Mouse (Mus musculus) stomach, postnatal 0 days (tissue): ENCODE measurements at regions not wholly inside any gene's neighbourhood (a gene's known extent, or its start where the extent isn't known, plus 50 kb on each side); places are given as distances from the start of the nearest gene placed in this dataset.

Source experiments
- ATAC-seq: fragments of 200-750 bp; cut with Nextera tagmentation; 2 replicates; pipeline ENCODE4 v1.8.0; 2017; ENCODE audit not compliant: low FRiP score, low TSS enrichment
- DNase-seq: peaks from one replicate; pipeline ENCODE4 v3.0.0-alpha.2; 2016; ENCODE audit warnings: low spot score
- H3K27ac ChIP-seq: fragments of 300-500 bp; sonication (generic); replicated peaks from 2 replicates; pipeline ENCODE4 v1.5.1; 2014; ENCODE audit warnings: mild to moderate bottlenecking, control low read depth
- H3K27me3 ChIP-seq: fragments of 300-500 bp; sonication (generic); 2 replicates; pipeline ENCODE4 v1.6.1; 2014; ENCODE audit warnings: low read length; ENCODE audit not compliant: control insufficient read depth, insufficient read depth
- H3K36me3 ChIP-seq: fragments of 300-500 bp; sonication (generic); 2 replicates; pipeline ENCODE4 v1.6.1; 2014; ENCODE audit warnings: low read length, mixed read lengths; ENCODE audit not compliant: control insufficient read depth, insufficient read depth
- H3K4me1 ChIP-seq: fragments of 300-500 bp; sonication (generic); replicated peaks from 2 replicates; pipeline ENCODE4 v1.6.1; 2014; ENCODE audit warnings: antibody characterized with exemption; ENCODE audit not compliant: control insufficient read depth, insufficient read depth
- H3K4me2 ChIP-seq: fragments of 300-500 bp; sonication (generic); replicated peaks from 2 replicates; pipeline ENCODE4 v1.6.1; 2014; ENCODE audit warnings: low read depth, mild to moderate bottlenecking, control low read depth, moderate library complexity
- H3K4me3 ChIP-seq: fragments of 300-500 bp; sonication (generic); 2 replicates; pipeline ENCODE4 v1.5.1; 2014; ENCODE audit warnings: low read depth, low read length, control low read depth
- H3K9ac ChIP-seq: fragments of 300-500 bp; sonication (generic); 2 replicates; pipeline ENCODE4 v1.6.1; 2014; ENCODE audit warnings: mild to moderate bottlenecking, low read length, control low read depth, mixed read lengths
- H3K9me3 ChIP-seq: fragments of 300-500 bp; sonication (generic); 2 replicates; pipeline ENCODE4 v1.6.1; 2016; ENCODE audit warnings: low read length; ENCODE audit not compliant: control insufficient read depth
- CTCF ChIP-seq: IDR thresholded peaks from 2 replicates; pipeline ENCODE4 v1.5.1; 2016; ENCODE audit warnings: antibody characterized with exemption, low read depth, mild to moderate bottlenecking, moderate library complexity
- EP300 ChIP-seq: optimal IDR thresholded peaks from 2 replicates; pipeline ENCODE3; 2016; ENCODE audit warnings: antibody characterized with exemption
- WGBS: fragments of 180-500 bp; shearing (Covaris S2); extraction: QIAGEN DNeasy Blood & Tissue Kit; methylation state at CpG from one replicate; pipeline ENCODE4 v1.1.7; 2014; 5-methylcytosine and 5-hydroxymethylcytosine counted together

DNA sequence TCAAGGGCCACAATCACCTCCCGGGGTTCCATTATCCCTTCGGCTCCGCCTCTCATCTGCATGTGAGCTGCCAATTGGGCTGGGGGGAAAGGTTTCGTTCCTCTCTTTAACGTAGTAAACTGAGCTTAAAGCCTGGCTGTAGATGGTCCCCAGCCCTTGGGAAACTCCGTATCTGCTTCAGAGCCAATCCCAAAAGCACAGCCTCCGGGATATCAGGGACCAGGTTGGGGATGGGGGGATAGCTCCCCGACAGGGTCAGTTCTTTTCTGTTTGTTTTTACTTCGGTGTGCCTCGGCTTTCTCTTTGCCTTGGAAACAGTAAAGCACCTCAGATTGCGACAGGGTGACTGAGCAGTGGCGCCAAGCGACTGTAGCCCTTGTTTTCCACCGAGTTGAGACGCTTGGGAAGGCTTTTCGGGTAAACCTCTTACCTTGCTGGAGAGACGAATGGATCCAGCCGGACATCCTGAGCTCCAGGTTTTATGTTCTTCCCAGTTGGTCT lies 64.5 kb downstream of the Tfap2c start:
- no peaks in the 10 kb centered on the region for H3K4me1 ChIP-seq
- 2% methylated on average over 18 of the region's 18 CpGs for WGBS
- peak overlapping the region; percentile 44 for H3K4me2 ChIP-seq
- H3K9me3 ChIP-seq, result no peaks in the 10 kb centered on the region
- no peak overlapping the region for H3K27ac ChIP-seq
- ATAC-seq (no peak), DNase-seq (no peak)
- TF ChIP-seq CTCF (no peak), EP300 (no peak)
- H3K27me3 ChIP-seq, result no peaks in the 10 kb centered on the region
- 0 out of 2 replicates have a peak overlapping the region, but pooled peaks have one; percentile 38 for H3K9ac ChIP-seq
- H3K4me3 ChIP-seq, result peak overlapping the region; percentile 31
- no peaks in the 10 kb centered on the region for H3K36me3 ChIP-seq

DNA sequence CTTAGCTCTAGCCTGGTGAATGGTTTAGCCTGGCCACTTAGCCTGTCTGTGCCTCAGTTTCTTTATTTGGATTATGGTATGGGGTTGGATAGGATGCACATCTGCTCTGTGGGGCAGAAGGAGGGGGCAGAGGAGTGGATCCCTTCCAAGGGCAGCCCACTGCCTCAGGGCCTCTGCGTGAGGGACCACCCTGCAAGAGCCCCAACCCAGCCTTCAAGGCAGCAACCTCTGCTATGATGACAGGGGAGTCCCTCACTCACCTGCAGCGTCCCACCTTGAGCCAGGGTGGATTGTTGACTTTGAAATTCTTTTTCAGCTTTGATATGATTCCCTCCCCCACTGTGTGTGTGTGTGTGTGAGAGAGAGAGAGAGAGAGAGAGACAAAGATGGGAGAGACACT lies 65.8 kb downstream of the Tfap2c start:
- ATAC-seq (no peak), DNase-seq (no peak)
- Histone ChIP-seq H3K27me3 (no peaks in the 10 kb centered on the region), H3K9ac (no peak overlapping the region), H3K36me3 (no peaks in the 10 kb centered on the region), H3K4me3 (no peak overlapping the region), H3K27ac (no peak overlapping the region), H3K4me1 (no peaks in the 10 kb centered on the region), H3K9me3 (no peaks in the 10 kb centered on the region), H3K4me2 (no peak overlapping the region)
- TF ChIP-seq EP300 (no peak), CTCF (no peak)
- 38% methylated on average over 2 of the region's 2 CpGs for WGBS

GRCm38 (mm10) chr2:172615582-172615981 lies 66.2 kb downstream of the Tfap2c start:
- no peak overlapping the region for H3K4me3 ChIP-seq
- no peak overlapping the region for H3K4me2 ChIP-seq
- H3K27me3 ChIP-seq, result no peaks in the 10 kb centered on the region
- no peak overlapping the region for H3K9ac ChIP-seq
- no peaks in the 10 kb centered on the region for H3K9me3 ChIP-seq
- H3K27ac ChIP-seq, result no peak overlapping the region
- no peak for TF ChIP-seq EP300
- TF ChIP-seq CTCF, result no peak
- H3K4me1 ChIP-seq, result no peaks in the 10 kb centered on the region
- DNase-seq, result no peak
- no peaks in the 10 kb centered on the region for H3K36me3 ChIP-seq
- ATAC-seq, result no peak
- WGBS, result 46% methylated on average over 4 of the region's 4 CpGs

- ATAC-seq (no peak), DNase-seq (no peak)
- Histone ChIP-seq H3K4me2 (no peak overlapping the region), H3K27me3 (no peaks in the 10 kb centered on the region), H3K4me3 (no peak overlapping the region), H3K36me3 (no peaks in the 10 kb centered on the region), H3K9me3 (no peaks in the 10 kb centered on the region), H3K9ac (no peak overlapping the region), H3K27ac (no peak overlapping the region), H3K4me1 (no peaks in the 10 kb centered on the region)
- TF ChIP-seq EP300 (no peak), CTCF (no peak)
- 75% methylated on average over 7 of the region's 7 CpGs for WGBS
Measured at GRCm38 (mm10) chr2:172619168-172619567, 69.8 kb downstream of the Tfap2c start.

DNA sequence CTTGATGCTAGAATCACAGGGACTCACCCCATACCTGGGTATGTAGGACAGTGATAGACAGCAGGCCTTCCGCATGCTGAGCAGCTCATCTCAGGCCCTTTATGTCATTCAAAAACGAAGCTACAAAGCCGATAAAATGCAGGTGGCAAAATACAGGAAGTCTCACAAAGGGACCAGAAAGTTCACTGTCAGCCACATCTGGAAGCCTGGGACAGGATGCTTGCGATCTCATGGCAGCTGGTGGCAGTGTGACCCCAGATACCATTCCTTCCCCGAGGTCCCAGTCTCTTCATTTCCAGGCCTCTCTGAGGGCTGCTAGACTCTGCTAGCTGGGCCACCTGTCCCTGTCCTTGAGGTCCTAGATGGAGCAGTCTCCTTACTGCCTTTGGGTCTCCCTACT lies 70.6 kb downstream of the Tfap2c start:
- Histone ChIP-seq H3K4me3 (no peak overlapping the region), H3K27me3 (no peaks in the 10 kb centered on the region), H3K4me2 (no peak overlapping the region), H3K9me3 (no peaks in the 10 kb centered on the region), H3K36me3 (no peaks in the 10 kb centered on the region), H3K27ac (no peak overlapping the region), H3K4me1 (no peaks in the 10 kb centered on the region), H3K9ac (no peak overlapping the region)
- no peak for ATAC-seq
- DNase-seq, result no peak
- 55% methylated on average over 5 of the region's 5 CpGs for WGBS
- TF ChIP-seq EP300 (no peak), CTCF (no peak)

GRCm38 (mm10) chr2:172623707-172624106 lies 74.3 kb downstream of the Tfap2c start:
- Histone ChIP-seq H3K36me3 (no peaks in the 10 kb centered on the region), H3K27me3 (no peaks in the 10 kb centered on the region), H3K9ac (no peak overlapping the region), H3K4me3 (no peak overlapping the region), H3K27ac (no peak overlapping the region), H3K4me2 (no peak overlapping the region), H3K4me1 (no peaks in the 10 kb centered on the region), H3K9me3 (no peaks in the 10 kb centered on the region)
- ATAC-seq (no peak), DNase-seq (no peak)
- 16% methylated on average over 14 of the region's 14 CpGs for WGBS
- TF ChIP-seq CTCF, result no peak
- no peak for TF ChIP-seq EP300
